ENCODE assay signal across 1 mouse cellular context in the genomic region with DNA sequence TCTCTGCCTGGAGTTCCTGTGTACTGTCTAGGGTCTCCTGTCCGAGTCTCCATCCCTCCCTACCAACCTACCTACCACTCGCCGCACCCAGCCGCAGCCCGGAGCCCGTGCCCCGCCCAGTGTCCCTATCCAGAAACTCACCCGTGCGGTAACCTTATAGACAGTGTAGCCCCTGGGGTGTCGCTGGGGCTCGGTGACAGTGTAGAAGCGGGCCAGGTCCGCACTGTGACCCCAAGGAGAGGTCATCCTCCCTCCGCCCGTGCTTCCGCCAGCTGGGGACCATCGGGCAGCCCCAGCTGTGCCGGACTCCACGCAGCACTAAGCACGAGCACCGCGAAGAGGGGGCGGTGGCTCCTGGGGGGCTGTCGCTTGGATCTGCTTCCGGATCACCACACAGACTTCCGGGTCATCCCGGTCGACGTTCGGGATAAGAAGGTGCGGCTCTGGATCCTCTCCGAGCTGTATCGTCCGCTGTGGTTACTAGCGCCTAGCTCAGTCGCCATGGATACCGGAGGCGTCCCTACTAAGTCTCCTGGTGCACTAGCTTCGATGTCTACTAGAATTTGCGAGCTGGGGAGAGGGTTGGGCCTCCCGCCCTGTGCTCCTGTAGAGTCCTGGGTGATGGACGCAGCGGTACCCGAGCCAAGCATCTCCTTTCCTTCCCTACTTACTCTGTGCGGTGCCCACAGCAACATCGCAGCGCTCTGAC.
TF ChIP-seq lines count a peak whose summit lies in the region.

A gene (minus strand): TSS at position 356 of the 709 bp plus-strand sequence.

TF ChIP-seq in CH12.LX, 34 proteins besides CTCF, POLR2A, EP300 and RAD21 (continued from another document):
- TF ChIP-seq POLR2AphosphoS2 (IDR thresholded peaks at IDR 0.05; ENCODE audit: low read depth, low read length) (no peak; the same call in 1 of the 2 replicates), ZNF384 (IDR thresholded peaks at IDR 0.05; ENCODE audit: low read depth, low read length) (no peak), KAT2A (IDR thresholded peaks at IDR 0.05; ENCODE audit: insufficient replicate concordance, low read length) (peak; percentile 83; the same call in 1 of the 2 replicates), USF2 (conservative IDR thresholded peaks at IDR 0.05; ENCODE audit: low read depth, low read length) (no peak), MAFK (IDR thresholded peaks at IDR 0.05; ENCODE audit: insufficient replicate concordance, low read length) (no peak), MAX (IDR thresholded peaks at IDR 0.05; ENCODE audit: low read length) (peak; percentile 66), UBTF (IDR thresholded peaks at IDR 0.05; ENCODE audit: low read depth, low read length) (0 out of 2 replicates have a peak, but pooled peaks have one; percentile 52), HCFC1 (IDR thresholded peaks at IDR 0.05; ENCODE audit: low read depth, low read length) (peak; percentile 87), NRF1 (IDR thresholded peaks at IDR 0.05; ENCODE audit: low read depth, low read length) (no peak), MYC (IDR thresholded peaks at IDR 0.05; ENCODE audit: low read depth, low read length) (no peak; the same call in 1 of the 2 replicates), GABPA (IDR thresholded peaks at IDR 0.05; ENCODE audit: insufficient replicate concordance, low read depth, low read length) (no peak), CHD2 (IDR thresholded peaks at IDR 0.05; ENCODE audit: low read length) (peak; percentile 86), E2F4 (IDR thresholded peaks at IDR 0.05; ENCODE audit: insufficient replicate concordance, low read depth, low read length) (no peak), JUN (IDR thresholded peaks at IDR 0.05; ENCODE audit: insufficient read depth, low read depth, low read length) (no peak), RCOR1 (conservative IDR thresholded peaks at IDR 0.05; ENCODE audit: low read depth, low read length) (0 out of 2 replicates have a peak, but pooled peaks have one; percentile 36), MXI1 (IDR thresholded peaks at IDR 0.05; ENCODE audit: low read depth, low read length) (peak; percentile 93), CHD1 (IDR thresholded peaks at IDR 0.05; ENCODE audit: low read depth, low read length) (peak; percentile 60; the same call in 1 of the 2 replicates), JUND (conservative IDR thresholded peaks at IDR 0.05; ENCODE audit: low read depth, low read length) (no peak), PAX5 (IDR thresholded peaks at IDR 0.05; ENCODE audit: low read length) (no peak), BHLHE40 (IDR thresholded peaks at IDR 0.05; ENCODE audit: low read depth, low read length) (peak; percentile 82), MEF2A (IDR thresholded peaks at IDR 0.05; ENCODE audit: borderline replicate concordance, low read depth, low read length) (0 out of 2 replicates have a peak, but pooled peaks have one; percentile 16), NELFE (IDR thresholded peaks at IDR 0.05; ENCODE audit: low read depth, low read length) (peak; percentile 86), ZMIZ1 (IDR thresholded peaks at IDR 0.05; ENCODE audit: low read depth, low read length) (peak; percentile 60; the same call in 1 of the 2 replicates), IRF4 (IDR thresholded peaks at IDR 0.05; ENCODE audit: low read depth, low read length) (peak; percentile 38), ETS1 (conservative IDR thresholded peaks at IDR 0.05; ENCODE audit: low read depth, low read length) (peak; percentile 66; the same call in 1 of the 2 replicates), SIN3A (IDR thresholded peaks at IDR 0.05; ENCODE audit: low read length) (peak; percentile 95), ZKSCAN1 (IDR thresholded peaks at IDR 0.05; ENCODE audit: borderline replicate concordance, low read depth, low read length) (no peak), SMC3 (IDR thresholded peaks at IDR 0.05; ENCODE audit: low read depth, low read length) (no peak), ZC3H11A (IDR thresholded peaks at IDR 0.05; ENCODE audit: low read depth, low read length) (no peak), TCF12 (IDR thresholded peaks at IDR 0.05; ENCODE audit: low read depth, low read length) (peak; percentile 67), TBP (conservative IDR thresholded peaks at IDR 0.05; ENCODE audit: low read depth, low read length) (no peak), USF1 (IDR thresholded peaks at IDR 0.05; ENCODE audit: low read depth, low read length) (no peak)
